Mouse (Mus musculus) adrenal gland, postnatal 4 days (tissue): Measurements from ENCODE around the gene H2-T3. TPM values are rescaled to one million over a fixed set of nuclear protein-coding genes. Genes with fewer than 3 reads are reported as not detected.
"Not testable (repeated sequence)": the region's sequence is repeated elsewhere in the genome, so short reads cannot be mapped to it uniquely, and the experiment has no call there.

Source experiments
- DNase-seq, 2 experiments: peaks; one replicate each; pipeline ENCODE4 v3.0.0; 2021 to 2022; ENCODE audit warnings: low spot score in 2 of 2, mixed read lengths in 2 of 2
- long read RNA-seq, 2 experiments: library from polyadenylated mRNA; stranded (forward); transcript quantifications; one replicate each; pipeline ENCODE4 v2.0.0; 2021
- total RNA-seq, 2 experiments: library from RNA; stranded (reverse); gene quantifications; 2 replicates each; pipeline ENCODE4 v1.2.3; 2021

The H2-T3 gene
- not detected for total RNA-seq
- long read RNA-seq, experiment 1 = 0 reads
- long read RNA-seq, experiment 2 = 0 reads

DNA sequence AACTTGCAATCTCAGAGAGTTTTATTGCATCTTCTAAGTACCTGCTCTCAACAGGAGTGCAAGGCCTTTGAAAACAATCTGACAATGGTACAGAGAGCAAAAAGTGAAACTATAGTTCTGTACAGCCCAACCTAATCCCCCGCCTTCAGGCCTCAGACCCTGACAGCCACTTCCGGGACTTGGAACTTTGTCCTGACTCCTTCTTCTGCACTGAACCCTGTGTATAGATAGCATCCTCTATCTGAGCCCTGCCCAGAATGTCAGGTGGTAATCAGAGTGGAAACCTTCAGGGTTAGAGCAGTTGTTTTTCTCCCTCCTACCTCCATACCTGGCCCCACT lies at the start of gene H2-T3:
TSS of gene H2-T3 (minus strand) at position 119 of the 339 bp plus-strand sequence.
- DNase-seq = no peak

DNA sequence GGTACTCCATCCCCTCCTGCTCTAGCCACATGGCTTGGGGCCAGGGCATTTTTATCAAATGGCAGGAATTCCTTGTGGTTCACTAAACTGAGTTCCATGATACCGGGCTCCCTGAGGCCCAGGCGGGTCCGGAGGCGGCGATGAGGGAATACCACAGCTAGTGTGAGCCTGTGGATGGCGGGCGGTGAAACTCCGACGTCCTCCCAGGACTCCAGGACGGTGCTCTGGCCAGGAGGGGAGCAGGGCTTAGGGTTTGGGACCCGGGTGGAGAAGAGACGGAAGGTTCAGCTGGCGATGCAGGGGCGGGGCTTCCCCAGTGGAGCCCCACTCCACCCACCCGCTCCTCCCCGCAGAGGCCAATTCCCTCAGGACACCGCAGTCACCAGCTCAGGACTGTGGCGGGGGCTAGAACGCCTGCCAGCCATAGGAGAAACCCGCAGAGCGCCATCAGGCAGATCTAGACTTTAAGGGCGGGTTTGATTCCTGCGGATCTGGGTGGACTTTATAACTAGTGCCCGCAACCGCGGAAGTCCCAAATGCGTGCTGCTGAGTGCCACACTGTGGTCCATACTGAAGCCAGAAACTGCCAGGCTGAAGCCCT lies 47.3 kb upstream of the H2-T3 start:
- no peak for DNase-seq

DNA sequence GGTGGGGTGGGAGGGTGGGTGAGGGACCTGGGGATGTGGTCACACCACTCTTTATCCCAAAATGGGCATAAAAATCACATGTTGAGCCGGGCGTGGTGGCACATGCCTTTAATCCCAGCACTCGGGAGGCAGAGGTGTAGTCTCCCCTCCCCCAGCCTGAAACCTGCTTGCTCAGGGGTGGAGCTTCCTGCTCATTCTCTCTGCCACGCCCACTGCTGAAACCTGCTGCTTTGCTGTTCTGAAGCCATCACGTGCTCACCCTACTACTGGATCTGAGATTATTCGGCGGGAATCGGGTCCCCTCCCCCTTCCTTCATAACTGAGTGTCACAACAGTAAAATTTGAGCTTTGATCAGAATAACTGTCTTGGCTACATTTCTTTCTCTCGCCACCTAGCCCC lies 45.2 kb upstream of the H2-T3 start:
- DNase-seq = not testable (repeated sequence)

DNA sequence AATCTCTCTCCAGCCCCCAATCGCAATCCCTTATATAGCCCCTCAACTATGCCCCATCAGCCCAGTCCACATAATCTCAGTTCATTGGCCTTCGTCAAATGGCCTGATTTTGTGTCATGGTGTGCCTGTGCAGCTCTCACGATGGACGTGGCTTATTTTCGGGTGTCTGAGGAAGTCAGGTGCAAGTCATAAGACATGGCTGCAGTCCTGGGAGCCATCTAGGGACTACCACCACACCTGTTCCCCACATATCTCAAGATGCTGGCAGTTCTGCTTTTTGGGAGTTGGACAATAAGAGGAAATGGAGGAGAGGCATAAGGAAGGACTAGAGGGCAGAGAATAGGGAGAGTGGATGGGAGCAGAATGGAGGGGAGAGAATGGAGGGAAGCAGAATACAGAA lies 43.5 kb upstream of the H2-T3 start:
- no peak for DNase-seq

DNA sequence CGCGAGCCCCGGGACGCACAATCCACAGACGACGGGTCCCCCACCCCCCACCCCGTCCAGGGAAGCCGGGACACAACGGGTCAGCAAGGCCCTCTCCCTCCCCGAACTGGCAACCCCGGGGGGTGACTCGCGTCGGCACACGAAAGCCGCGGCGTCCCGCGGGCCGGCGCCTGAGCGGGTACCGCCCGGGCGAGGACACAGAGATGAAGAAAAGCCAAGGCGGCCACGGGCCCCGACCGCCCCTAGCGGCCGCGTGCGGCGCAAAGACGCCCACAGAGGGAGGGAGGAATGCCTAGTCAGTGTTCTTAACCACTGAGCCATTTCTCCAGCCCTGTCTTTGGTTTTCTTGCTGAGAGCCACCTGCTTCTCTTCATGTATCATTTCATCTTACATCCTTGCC lies 41.2 kb upstream of the H2-T3 start:
- DNase-seq = peak; percentile 47 to 57

DNA sequence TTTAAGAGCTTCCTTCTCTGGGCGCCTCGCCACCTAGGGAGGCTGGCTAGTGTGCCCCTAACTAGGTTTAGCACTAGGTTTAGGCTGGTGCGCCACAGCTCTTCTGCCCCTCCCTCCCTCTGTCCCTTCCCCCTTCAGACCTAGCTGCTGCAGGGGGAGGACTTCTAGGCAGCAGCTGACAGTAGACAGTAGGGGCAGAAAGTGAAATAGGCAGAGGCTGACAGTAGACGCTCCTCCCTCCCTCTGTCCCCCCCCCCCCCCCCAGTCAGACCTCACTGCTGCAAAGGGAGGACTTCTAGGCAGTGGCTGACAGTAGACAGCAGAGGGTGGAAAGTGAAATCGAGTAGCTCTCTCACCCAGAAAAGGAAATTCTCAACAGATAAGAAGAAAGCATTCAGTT lies 39.0 kb upstream of the H2-T3 start:
- no peak for DNase-seq

DNA sequence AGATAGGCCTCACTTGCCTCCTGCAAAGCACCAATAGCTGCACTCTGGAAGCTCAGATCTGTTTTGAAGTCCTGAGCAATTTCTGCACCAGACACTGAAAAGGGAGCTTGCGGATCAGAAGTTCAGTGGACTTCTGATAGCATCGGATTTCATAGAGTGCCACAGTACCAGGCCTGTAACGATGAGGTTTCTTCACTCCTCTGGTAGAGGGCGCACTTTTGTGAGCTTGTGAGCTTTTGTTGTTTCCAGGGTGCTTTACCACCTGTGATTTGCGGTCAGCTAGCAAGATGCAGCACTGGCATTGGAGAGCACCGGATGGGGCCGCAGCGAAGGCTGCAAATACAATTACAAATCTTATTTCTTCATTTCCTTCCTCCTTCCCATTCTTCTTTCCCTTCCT lies 36.8 kb upstream of the H2-T3 start:
- DNase-seq = no peak

DNA sequence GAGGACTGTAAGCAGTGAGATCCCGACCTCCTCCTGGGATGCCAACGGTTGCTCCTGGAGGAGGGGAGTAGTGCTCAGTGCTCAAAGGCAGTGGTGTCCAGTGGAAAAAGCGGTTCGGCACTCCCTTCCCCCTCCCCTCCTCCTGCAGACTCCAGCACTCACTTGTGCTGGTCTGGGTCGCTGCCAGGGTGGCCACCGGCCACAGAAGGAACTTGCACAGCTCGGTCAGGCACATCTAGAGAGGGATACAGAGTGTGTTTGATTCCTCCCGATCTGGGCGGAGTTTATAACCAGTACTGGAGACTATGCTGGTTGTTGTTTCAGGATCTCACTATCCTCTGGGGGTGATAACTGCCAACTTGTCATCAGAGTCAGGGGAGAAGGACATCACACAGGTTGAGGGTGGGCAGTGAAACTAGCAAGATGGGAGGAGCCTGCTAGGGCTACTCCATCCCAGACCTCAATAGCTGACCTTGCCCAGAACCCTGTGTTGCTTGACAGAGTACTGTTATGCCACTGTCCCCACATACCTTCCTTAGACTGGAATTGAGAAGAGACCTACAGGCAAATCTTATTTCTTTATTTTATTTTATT lies 35.2 kb upstream of the H2-T3 start:
- no peak for DNase-seq

DNA sequence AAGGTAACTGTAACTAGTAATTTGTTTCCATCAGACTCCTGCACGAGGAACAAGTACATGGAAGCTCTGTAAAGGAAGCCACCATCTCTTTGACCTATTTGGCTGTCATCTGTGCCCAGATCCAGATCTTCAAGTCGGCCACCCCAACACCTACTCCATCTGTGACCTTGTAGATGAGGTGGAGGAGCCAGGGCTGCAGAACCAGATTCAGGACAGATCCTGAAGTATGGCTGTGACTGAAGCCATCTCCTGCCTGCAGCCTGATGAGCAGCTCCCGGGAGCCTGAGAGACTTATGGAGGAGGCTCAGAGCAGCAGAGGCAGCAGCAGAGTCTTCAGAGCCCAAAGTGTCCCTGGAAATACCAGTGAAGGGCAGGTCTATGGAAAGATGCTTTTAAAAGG lies 34.4 kb upstream of the H2-T3 start:
- no peak for DNase-seq

DNA sequence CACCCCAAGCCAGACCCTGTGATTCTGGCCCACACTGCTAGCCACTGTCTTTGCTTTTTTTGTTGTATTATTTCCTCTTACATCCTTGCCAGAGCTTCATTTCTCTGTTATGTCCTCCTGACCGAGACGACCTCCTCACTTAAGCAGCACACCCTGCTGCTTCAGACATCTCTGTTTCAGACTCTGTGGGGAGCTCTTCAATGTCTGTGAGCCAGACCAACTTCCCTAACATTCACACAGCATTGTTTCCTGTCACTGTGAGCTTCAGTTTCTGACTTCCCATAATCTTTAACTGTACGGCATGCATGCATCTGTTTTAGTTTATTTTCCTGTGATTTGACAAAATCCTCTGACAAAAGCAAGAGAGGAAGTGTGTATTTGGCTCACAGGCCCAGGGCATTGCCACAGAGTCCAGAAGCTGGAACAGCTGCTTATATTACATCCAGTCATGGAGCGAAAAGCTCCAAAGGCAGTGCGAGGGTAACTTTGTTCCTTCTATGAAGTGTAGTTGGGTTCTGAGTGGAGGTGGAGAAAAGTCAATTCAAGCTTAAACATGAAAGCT lies 28.6 kb upstream of the H2-T3 start:
- no peak for DNase-seq

DNA sequence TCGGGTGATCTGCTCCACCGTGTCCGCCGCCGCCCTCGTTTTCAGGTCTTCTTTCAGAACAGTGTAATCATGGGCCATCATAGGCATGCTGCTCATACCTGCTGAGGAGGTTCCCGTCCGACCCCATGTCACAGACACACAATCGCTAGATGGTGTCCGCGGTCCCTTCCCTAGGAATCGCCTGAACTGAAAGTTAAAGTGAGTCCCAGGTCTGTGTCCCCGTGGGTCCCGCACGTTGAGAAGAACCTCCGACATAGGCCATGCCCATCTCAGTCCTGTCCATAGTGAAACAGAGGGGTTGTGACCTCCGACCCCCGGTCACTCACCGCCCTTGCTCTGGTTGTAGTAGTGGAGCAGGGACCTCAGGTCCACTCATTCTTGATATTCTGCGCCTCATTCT lies 25.5 kb upstream of the H2-T3 start:
- no peak for DNase-seq

DNA sequence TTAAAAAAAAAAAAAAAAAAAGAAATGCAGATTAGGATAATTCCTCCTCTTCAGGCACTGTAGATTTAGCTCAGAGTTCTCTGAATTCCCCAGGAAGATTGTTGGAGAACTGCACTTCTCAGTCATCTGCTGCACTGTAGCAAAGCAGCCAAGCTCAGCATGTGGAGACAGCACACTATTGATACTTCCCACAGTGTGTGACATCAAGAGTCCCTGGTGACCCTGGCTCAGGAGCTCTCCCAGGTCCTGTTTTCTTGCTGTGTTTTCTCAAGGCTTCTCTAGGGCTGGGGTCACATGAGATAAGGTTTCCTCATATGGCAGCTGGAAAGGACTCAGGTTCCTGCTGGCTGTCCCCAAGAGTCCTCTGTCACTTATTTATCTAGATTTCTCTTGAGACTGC lies 16.8 kb upstream of the H2-T3 start:
- DNase-seq = no peak

DNA sequence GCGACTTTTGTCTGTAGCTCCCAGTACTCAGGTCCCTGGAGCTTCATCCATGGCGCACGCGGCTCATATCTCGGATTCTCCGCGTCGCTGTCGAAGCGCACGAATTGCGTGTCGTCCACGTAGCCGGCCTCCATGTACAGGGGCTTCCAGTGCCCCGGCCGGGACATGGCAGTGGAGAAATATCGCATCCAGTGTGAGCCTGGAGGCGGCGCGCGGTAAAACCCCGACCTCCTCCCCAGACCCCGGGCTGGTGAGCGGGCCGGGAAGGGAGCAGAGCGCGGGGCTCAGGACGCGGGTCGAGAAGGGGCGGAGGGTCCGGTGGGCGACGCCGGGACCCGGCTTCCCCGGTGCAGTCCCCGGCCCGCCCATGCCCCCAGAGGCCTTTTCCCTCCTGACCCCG lies 15.8 kb upstream of the H2-T3 start:
- DNase-seq = no peak

DNA sequence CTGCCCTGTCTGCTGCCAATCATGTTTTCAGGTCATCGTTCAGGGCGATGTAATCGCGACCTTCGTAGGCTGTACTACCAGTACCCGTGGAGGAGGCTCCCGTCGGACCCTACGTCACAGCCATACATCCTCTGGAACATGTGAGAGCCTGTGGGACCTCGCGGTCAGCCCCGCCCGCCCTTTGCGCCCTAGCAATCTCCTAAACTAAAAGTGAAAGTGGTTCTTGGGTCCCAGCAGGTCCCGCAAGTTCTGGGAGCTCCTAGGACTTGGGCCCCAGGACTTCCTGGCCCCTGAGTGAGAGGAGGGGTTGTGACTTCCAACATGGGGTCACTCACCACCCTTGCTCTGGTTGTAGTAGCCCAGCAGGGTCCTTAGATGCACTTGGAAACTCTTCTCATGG lies 15.4 kb upstream of the H2-T3 start:
- DNase-seq = no peak

DNA sequence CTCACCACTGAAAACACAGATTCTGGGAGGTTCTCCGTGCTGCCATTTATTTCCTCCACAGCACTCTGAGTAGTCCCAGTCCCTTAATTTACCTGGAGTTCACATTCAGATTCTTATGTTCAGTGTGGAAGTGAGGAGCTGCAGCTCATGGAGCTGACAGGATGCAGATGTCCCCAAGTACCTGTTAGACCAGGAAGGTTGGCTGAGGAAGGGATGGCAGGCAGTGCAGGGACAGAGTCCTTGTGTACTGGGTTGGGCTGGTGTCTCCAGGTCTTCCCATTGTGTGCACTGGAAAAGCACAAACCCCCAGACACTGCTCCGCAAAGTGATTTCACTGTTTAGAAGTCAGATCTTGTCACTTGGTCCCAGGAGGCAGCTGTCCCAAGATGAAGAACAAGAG lies 11.8 kb upstream of the H2-T3 start:
- DNase-seq = no peak

DNA sequence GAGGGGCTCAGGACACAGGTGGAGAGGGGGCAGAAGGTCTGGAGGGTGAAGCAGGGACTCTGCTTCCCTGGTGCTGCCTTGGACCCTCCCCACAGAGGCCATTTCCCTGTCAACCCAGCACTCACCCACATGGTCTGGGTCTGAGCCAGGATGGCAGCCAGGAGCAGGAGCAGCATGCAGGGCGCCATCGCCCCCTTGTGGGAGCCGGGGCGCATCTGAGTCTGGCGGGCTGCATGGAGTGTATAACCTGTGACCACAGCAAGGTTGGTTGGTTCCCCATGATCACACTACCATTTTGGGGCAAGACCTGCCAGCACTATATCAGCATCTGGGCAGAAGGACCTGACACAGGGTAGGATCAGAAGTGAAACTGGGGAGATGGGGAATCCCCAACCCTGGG lies 8.2 kb upstream of the H2-T3 start:
- DNase-seq = no peak

DNA sequence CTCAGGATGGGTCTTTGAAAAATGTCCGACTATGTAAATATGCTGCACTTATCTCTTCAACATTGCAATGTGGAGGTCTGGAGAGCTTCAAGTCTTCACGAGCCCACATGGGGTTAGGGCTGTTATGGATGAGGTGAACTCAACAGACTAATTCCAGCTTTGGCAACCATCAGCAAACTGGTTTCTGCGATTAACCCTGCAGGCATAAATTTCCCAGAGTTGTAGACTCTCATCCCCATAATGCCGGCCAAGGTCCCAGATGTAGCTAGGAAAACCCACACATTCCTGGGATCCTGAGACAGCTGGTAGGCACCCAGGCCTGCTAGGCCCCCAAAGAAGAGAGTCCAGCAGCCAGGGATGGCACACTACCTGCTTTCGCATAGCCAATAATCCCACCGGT lies 4.4 kb upstream of the H2-T3 start:
- DNase-seq = no peak

DNA sequence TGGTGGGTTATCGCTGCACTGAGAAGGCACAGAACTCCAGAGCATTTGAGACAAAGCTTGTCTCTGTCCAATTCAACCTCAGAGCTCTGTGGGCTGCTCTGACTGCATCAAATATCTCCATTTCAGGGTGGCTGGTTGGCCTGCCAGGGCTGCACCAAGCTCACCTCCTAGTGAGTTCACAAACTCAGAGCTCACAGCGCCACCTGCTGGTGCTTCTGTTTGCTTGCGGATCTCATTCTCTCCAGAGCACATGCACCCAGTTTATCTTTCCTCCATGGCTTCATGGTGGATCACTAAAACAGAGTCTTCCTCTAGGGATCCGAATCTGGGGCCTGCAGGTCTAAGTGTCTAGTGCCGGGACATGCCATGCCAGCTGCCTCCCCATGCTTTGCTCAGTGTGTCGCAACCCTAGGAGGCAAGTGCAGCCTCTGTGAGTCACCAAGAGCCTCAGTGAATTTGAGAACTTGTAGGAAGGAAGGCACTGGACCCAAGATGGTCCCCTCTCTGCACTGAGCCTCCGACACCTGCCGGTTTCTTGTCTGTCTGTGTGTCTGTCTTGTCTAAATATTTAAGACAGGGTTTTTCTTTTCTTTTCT lies 3.6 kb upstream of the H2-T3 start:
- peak in 1 of 2 experiments; percentile 22 for DNase-seq

DNA sequence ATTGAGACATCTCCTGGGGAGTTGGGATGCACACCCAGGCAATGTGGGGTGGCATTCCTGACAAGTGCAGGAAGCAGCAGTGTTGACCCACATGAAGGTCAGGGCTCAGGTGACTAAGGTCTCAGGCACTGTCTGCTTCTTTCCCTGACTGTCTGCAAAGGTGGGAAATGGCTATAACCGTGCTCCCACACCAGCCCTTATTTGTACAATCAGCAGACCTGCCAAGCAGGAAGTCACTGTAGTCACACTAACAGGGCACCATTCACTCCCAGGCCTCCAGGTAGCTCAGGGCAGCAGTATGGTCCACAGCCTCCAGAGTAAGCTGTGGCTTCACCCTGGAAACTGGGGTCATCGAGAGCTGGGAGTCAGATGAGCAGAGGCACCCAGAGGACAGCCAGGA lies 2.3 kb upstream of the H2-T3 start:
- DNase-seq = no peak

DNA sequence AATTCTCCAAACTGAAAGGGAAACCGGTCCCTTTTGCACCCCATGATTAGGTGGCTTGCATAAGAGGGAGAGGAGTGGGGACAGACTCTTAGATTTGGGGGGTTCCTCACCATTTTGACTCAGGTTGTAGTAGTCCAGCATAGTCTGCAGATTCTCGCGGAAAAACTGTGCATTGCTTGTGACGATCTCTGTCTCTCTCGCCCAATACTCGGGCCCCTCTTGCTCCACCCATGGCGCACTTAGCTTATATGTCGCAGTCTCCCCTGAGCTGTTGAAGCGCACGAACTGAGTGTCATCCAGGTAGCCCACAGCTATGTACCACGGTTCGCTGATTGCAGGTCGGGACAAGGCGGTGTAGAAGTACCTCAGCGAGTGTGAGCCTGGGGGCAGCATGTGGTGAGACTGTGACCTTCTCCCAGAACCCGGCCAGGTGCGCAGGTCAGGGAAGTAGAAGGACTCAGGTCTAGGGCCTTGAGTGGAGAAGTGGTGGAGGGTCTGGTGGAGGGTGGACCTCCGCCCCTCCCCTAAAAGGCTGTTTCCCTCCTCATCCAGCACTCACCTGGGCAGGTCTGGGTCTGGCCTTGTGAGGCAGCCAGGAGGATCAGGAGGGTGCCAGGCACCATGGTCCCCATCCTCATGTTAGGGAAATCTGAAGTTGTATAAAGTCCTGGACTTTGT lies 457 bp downstream of the H2-T3 start:
- DNase-seq = no peak

DNA sequence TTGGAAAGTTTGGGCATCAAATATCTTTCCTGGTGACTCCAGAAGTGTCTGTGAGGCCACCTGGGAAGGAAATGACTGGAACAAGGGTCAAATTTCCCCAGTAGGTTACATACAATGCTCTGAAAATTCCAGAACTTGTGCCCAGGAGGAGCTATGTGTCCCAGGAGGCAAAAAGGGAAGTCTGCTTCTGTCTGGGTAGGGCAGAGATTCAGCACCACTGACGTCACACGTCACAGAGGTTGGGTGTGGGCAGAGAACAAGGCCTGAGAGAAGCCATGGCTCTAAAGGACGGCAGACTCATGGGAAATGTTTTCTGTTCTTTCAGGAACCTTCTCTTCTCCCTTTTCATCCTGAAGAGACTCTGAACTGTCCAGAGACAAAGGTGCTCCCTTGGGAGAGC lies 2.5 kb downstream of the H2-T3 start:
- no peak for DNase-seq

DNA sequence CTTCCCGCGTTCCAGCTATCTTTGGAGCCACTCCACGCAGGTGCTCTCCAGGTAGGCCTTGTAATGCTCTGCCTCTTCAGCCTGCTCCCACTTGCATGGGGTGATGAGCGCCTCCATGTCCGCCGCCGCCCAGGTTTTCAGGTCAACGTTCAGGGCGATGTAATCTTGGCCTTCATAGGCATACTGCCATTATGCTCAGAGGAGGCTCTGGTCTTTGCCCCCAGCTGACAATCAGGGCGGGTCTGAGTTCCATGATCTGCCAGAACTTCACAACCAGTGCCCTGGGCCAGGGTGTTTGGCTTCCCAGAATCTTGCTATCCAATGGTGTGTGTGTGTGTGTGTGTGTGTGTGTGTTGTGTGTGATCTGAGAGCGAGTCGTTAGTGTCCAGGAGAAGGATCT lies 7.9 kb downstream of the H2-T3 start:
- no peak for DNase-seq
